Mouse (Mus musculus) heart, postnatal 0 days (tissue): ENCODE results near the gene Spg20.

Source experiments
- CTCF ChIP-seq: IDR thresholded peaks from 2 replicates; pipeline ENCODE4 v1.5.1; 2016; ENCODE audit warnings: antibody characterized with exemption, control low read depth, low read depth
- EP300 ChIP-seq: IDR thresholded peaks from 2 replicates; pipeline ENCODE4 v1.6.1; 2016; ENCODE audit warnings: antibody characterized with exemption, low read depth

DNA sequence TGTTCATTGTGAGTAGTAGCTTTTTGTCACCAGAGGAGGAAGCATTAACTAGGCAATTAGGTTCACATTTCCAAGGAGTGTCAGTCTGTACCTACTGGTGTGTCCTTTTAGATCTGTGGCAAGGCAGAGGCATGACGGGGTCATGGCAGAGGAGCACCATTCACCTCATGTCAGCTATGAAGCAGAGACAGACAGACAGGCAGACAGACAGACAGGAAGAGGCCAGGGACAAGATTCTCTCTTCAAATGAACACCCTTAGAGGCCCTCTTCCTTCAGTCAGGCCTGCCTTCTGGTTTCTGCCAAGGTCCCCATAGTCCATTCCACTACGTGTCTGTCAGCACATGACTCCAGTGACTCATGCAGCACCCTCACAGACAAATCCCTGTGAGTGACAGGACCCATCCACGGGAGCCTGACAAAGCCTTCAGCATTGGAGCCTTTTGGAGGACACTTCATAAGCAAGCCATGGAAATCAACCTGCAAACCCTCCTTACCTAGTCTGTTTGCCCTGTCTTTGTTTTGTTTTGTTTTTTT is 10.5 kb downstream of the Spg20 start:
- no peak for TF ChIP-seq CTCF
- no peak for TF ChIP-seq EP300
